Mouse (Mus musculus) CD4-positive, CD25-positive, alpha-beta regulatory T cell, adult 2 months (primary cell): ENCODE measurements around the gene Gemin2.
"Not testable (repeated sequence)": the region's sequence is repeated elsewhere in the genome, so short reads cannot be mapped to it uniquely, and the experiment has no call there.

Experiments
- DNase-seq: peaks from one replicate; pipeline ENCODE4 v3.0.0-alpha.2; 2012; ENCODE audit warnings: low read depth, low spot score

Gene Gemin2

GRCm38 (mm10) chr12:59058242-59058641, 45.0 kb downstream of the Gemin2 start:
- DNase-seq: not testable (repeated sequence)

- DNase-seq: no peak
Measured at GRCm38 (mm10) chr12:59060322-59060721, 47.1 kb downstream of the Gemin2 start.

GRCm38 (mm10) chr12:59060993-59061595, 47.9 kb downstream of the Gemin2 start, which contains the start of gene Trappc6b:
TSS of gene Trappc6b (minus strand) at chr12:59061472.
- DNase-seq: peak; percentile 82

DNA sequence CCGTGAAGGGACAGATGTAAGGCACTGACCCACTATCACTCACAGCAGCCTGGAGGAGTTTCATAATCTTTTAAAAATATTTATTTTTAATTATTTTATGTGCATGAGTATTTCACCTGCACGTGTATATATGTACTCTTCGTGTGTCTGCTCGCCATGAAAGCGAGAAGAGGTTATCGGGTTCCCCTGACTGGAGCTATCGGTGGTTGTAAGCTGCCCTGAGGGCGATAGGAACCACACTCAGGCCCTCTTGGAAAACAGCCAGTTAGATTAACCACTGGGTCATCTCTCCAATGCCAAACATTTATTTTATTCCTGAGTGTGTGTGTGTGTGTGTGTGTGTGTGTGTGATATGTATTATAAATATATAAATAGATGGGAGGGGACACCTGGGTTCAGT, 51.6 kb downstream of the Gemin2 start:
- no peak for DNase-seq

GRCm38 (mm10) chr12:59065776-59066175, 52.6 kb downstream of the Gemin2 start:
- no peak for DNase-seq

DNA sequence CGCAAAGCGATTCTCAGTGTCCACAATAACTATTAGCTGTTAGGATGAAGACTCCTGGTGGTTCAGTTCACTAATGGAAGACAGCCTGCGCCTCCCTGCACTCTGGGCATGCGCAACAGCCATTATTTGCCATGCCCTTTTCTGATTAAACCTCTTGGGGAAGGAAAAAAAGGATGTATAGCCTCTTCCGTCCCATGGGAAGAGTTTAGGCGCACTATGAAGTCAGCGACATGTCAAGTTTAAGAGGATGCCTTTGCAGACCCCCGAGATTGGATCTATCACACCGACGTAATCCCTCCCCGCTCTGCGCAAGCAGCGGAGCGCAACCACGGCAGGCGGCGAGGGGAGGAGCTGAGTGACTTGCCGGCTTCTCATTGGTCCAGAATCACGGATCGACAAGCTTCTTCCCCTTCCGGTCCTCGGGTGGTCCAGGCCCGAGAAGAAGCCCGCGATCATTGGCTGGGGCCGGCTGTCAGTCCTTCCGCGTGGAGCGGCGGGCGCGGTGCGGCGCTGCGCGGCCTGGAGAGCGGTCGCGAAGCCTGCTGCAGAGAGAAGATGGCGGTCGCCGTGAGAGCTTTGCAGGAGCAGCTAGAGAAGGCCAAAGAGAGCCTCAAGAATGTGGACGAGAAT, 53.4 kb downstream of the Gemin2 start, which contains the start of gene Pnn:
Gene Pnn (plus strand): TSS at position 437 of the 630 bp plus-strand sequence.
- DNase-seq: peak; percentile 98

DNA sequence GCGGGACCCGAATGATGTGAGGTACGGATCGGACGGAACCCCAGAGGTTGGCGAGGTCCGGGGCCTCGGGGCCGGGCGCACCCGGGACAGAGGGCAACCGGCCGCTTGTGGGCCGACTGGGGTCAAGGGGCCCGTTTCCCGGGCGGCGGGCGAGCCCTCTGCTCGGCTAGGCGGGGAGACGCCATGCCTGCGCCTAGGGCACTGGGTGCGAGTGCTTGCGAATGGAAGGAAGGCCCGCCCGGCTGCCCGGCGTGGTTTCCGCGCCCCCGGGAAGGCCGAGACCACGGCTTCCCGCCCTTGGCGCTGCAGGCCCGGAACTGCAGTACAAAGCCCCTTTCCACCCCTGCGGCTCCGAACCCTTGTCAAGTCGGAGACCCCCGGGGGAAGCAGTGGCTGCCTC, 53.9 kb downstream of the Gemin2 start:
- DNase-seq: peak; percentile 55

- no peak for DNase-seq
Measured at GRCm38 (mm10) chr12:59068791-59069190, 55.6 kb downstream of the Gemin2 start.

DNA sequence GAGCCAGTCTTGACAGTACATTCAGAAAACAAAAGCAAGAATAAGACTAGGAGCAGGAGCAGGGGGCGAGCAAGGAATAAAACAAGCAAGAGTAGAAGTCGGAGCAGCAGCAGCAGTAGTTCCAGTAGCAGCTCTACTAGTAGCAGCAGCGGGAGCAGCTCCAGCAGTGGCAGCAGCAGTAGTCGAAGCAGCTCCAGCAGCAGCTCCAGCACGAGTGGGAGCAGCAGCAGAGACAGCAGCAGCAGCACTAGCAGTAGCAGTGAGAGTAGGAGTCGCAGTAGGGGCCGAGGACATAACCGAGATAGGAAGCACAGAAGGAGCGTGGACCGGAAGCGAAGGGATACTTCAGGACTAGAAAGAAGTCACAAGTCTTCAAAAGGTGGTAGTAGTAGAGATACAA, 59.1 kb downstream of the Gemin2 start:
- no peak for DNase-seq

- no peak for DNase-seq
Measured at GRCm38 (mm10) chr12:59074052-59074451, 60.9 kb downstream of the Gemin2 start.

DNA sequence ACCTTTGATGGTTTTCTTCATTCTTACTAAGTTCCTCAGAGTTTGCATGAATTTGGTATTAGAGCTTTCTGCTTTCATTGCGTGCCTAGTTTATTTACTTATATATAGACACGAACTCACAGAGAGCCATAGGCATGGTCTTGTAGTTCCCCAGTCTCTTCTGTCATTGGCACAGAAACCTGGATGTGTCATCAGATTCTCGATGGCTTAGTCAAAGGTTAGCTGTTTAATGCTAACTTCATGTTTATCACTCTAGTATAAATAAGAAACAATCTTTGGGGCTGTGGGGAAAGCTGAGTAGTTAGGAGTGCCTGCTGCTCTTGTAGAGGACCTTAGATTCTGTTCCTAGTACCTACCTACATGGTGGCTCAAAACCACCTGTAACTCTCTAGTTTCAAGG, 63.8 kb downstream of the Gemin2 start:
- no peak for DNase-seq

DNA sequence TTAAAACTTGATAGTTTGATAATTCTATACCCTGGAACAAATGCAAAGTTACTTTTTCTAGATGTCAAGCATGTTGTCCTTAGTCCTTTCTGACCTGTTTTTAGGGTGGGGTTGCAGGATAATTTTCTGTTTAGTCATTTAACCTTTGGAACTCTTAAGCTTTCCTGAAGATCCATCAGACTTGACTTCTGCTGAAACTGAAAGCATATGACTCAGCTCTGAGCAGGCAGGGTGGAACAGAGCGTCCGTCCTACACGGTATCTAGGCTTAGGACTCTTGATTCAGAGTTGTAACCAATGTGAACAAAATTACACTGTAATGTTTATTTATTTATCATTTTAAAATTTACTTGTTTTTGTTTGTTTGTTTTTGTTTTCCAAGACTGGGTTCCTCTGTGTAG, 64.7 kb downstream of the Gemin2 start:
- DNase-seq: no peak
